ENCODE assay signal across 12 mouse cellular contexts in genomic region chr4:48243737-48244136, GRCm38 (mm10).
"Had no signal": no experiment of that assay in that cellular context is flagged by ENCODE, and none has a peak within 500 bp of the region (broad histone marks: within the 10 kb centered on the region; RNA-seq: fewer than 3 reads in every experiment).

No protein-coding gene starts in this region.

- DNase-seq: kidney, adult 2 months; kidney, postnatal 25 days; layer of hippocampus, adult 9-11 months; liver, postnatal 0 days; lung, embryonic 14.5 days; lung, postnatal 10 days; lung, postnatal 4 days; midbrain, embryonic 14.5 days; right cerebral cortex, postnatal 4 days; thymus, adult 2 months; thymus, postnatal 14 days; thymus, postnatal 4 days had no signal

- ATAC-seq: liver, postnatal 0 days had no signal
